Mouse (Mus musculus): Measurements from ENCODE around the gene Slc1a6.

DNA sequence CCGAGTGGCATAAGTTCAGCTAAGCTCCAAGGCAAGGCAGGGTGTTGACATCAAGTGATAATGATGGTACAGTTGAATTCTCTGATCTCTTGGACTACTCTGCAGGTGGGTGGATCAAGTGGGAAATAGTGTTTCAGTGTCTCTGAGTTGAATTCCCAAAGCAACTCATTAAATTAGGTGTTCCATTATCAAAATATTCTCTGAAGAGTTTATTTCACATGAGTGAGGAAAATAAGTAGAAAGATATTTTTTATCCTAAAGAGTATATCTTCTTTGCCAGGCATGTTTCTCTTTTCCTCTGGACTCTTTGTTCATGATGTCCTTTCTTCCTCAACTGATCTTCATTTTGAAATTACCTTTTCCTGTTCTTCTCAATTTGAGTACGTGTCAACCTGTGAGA, 71.8 kb downstream of the Slc1a6 start, which contains the start of gene Olfr1356:
- TF ChIP-seq POLR2A (IDR thresholded peaks at IDR 0.05; ENCODE audit: borderline replicate concordance, insufficient read depth, low read length) (no peak), CTCF (IDR thresholded peaks at IDR 0.05; ENCODE audit: borderline replicate concordance, insufficient read depth, low read depth, low read length) (no peak)

Data from cerebellum, adult 2 months (tissue).